Mouse (Mus musculus): ENCODE results near the gene Nck1. TPM values are rescaled to one million over a fixed set of nuclear protein-coding genes. Genes with fewer than 3 reads are reported as not detected.

Nck1 gene
- 10 to 100 TPM; 50.0 to 52.8 TPM for total RNA-seq (2021)
- long read RNA-seq, experiment 1, full-length matches to known transcripts = 21 of 27 reads
- long read RNA-seq, experiment 1, partial matches to known transcripts = 2 of 27 reads
- long read RNA-seq, experiment 1, other reads (novel, unspliced or antisense) = 4 of 27 reads
- long read RNA-seq, experiment 2, full-length matches to known transcripts = 10 of 10 reads
- long read RNA-seq, experiment 2, partial matches to known transcripts = 0 of 10 reads
- long read RNA-seq, experiment 2, other reads (novel, unspliced or antisense) = 0 of 10 reads

DNA sequence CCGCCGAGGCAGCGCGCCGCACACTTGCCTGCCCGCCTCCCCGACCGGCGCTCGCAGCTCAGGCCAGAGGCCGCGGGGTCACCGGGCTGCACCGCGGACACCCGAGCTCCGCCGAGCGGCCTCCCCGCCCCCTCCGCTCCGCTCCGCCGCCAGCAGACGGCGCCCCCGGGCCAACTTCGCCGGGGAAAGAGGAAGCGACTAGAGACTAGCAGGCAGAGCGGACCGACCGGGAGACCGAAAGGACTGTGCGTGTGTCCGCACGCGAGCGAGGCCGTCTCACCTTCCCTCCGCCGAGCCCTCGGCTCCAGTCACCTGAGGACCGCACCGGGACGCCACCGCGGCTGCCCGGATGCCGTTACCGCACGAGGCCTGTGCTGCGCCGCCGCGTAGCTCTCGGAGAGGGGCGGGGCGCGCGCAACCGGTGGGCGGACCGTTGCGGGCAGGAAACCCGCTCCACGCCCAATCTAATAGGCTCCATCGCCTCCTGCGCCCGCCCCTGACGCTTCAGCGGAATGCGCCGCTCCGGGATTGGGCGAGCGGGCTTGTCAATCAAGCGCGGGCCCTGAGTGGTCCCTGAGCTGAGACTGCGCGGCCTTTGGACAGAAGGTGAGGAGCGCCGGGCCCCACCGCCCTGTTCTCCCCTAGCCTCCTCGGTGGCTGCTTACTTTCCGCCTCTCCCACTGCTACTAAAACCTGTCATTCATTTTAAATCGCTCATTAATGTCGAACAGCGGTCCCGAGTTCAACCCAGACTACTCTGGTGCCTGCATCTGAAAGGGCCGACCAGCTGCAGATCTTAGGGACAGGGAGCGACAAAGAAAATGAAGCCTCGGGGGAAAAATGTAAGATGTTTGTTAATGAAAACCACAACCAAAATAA, at the start of gene Nck1:
TSS of gene Nck1 (minus strand) at position 420 of the 879 bp plus-strand sequence.
- DNase-seq = peak; percentile 99

- no peak for DNase-seq
Measured at GRCm38 (mm10) chr9:100590462-100590861, 44.5 kb upstream of the Nck1 start.

DNA sequence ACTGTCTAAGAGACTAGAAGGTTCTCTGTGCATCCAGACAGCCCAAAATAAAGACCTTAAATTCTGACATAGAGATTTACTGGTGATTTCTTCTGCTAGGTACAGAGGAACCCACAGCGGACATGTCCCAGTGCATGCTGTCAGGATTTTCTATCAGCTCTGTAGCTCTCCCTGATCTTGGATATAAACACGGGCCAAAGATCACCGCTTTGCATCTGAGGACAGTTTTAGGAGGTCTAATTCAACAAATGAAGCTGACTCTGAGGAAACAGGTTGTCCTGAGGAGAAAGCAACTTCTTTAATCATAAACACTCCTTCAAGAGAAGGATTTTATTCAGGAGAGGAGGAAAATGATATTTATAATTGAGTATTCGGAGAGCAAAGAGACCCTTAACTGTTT, 38.1 kb upstream of the Nck1 start:
- DNase-seq = no peak

- peak; percentile 40 to 50 for DNase-seq
Measured at GRCm38 (mm10) chr9:100582883-100583575, 37.1 kb upstream of the Nck1 start.

GRCm38 (mm10) chr9:100581543-100582492, 35.9 kb upstream of the Nck1 start:
- DNase-seq = peak; percentile 3 to 45

DNA sequence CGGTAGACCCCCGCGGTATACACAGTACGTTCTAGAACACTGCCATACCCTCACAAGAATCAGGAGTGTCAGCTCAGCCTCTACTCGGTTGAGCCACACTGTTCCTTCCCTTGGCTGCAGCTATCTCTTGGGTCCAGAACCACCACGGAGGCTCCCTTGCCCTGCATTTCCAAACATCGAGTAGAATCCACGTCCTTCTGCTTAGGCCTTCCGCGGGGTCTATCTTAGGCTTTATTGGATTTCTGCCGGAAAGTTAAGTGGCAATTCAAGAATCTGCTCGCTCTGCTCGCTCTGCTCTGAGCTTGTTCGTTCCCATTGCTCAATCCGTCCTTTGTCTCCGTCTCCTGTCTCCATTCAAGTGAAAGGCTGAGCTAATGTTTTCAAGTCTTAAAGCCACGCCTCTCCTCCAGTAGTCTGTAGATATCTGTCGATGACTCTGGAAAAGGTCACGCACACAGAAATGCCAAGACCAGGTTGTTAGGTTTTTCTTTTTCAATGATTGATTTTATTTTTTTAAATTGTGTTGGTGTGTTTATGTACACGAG, 34.3 kb upstream of the Nck1 start:
- no peak for DNase-seq

DNA sequence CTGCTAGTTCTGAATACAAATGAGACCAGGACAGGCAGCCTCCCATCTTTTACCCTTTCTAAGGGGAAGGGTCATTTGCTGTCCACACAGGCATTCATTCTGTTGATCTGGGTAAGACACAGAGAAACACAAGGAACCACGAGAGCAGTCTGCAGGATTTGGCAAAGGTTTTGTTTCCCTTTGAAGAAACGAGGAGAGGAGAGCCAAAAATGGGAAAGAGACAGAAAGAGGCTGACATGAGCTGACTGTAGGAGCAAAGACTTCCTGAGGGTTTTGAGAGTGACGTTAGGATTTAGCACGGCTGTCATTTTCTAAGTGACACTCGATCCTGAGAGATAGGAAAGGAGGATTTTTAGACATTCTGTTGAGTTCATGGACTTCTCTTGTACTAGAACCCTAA, 28.0 kb upstream of the Nck1 start:
- no peak for DNase-seq

DNA sequence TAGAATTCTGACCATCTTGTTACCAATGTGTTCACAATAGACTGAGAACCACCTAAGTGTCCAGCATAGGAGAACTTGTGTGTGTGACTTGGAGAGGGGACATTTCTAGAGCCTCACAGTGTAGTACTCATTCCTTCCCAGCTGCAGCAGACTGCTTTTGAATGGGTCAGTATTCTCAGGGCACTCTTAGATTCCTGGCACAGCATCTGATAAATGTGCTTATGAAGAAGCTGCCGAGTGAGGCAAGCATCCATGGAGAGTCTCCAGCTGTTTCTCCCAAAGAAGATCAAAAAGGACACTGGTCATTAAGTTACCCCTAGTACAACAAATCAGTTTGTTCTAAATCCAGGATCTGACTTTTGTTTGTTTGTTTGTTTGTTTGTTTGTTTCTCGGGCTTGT, 27.4 kb upstream of the Nck1 start:
- no peak for DNase-seq

GRCm38 (mm10) chr9:100571511-100571910, 25.6 kb upstream of the Nck1 start:
- no peak for DNase-seq

DNA sequence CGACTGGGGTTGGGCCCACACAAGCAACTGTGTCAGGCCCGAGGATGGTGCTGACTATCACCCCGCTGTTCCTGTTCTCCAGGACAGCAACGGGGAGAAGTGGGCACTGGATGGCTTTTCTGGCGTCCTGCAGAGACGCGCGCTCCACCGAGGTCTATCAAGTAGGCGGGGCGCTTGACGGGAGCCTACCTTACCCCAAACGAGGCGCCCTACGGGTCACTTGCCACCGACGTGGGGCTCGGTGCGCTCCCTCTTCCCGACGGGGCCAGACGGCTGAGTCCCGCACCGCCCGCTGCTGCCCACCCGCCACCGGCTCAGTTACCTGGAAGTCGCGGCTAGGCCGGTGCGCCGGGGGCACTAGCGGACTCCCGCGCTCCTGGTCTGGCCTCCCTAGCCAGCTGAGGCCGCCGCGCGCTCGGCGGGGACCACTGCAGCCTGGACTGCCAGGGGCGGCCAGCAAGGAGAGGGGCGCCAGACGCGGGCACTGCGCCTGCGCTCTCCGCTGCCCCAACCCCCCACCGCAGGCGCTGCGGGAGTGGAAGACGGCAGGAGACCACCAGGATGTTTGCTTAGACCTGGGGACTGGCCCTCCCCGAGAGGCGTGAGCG, 24.8 kb upstream of the Nck1 start, which contains the start of gene Slc35g2:
TSS of gene Slc35g2 (minus strand) at position 465 of the 608 bp plus-strand sequence.
- peak; percentile 42 to 61 for DNase-seq

DNA sequence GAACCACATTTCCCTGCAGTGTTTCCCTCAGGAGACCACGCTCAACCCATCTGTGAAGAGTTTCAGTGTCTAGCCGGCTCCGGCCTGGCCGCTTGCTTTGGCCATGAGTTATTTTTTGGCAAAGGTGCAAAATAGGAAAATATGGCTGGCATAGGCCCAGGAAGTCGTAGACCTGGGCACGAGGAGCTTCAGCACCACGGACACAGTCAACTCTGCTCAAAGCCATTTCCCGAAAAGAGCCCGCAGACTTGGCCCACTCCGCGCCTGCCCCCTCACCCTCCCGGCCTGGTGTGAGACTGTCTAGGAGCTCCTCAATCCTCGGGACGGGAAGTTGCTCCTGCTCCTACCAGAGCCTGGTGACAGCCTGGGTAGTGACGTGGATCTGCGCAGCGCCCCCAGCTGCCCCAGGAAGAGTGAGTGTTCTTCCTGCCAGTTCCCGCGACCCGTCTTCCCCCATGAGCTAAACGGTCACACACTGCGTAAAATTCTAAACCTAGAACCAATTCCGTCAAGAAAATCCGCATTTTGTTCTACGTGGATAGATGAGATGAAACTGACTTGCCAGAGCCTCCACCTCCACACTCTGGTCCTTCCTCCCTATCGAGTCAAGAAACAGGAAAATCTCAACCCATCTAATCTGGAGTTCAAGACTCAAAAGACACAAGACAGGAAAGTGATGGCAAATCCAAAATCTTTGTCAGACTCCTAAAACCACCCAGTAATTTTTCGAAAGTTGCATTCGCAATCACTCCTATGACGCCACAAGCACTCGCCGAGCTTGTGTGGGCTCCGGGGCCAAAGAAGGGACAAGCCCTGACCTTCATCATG, 24.1 kb upstream of the Nck1 start:
- peak; percentile 70 to 76 for DNase-seq

DNA sequence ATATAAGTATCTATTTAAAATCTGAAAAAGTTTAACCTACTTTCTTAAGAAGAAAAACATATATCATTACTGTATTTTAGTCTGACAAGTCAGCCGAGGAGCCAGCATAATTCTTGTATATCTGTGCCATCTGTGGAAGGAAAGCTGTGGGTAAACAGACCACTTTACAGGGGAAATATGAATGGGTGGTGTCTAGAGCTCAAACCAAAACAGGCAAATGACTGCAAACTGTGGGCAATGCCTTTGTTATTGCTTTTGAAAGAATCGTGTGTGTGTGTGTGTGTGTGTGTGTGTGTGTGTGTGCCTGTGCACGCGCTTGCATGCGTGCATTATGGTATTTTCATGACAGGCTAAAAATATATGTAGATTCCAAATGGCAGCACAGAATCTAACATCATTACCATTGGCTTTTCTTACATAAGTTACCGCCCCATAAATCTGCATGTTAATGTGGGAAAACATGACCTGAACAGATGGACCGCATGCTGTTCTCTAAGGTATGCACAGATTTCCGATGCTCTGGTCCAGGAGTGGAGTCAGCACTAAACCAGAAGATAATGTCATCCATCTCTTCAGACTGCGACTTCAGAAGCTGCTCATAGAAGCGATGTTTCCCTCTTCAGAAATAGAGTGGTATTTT, 14.4 kb upstream of the Nck1 start:
- no peak for DNase-seq

DNA sequence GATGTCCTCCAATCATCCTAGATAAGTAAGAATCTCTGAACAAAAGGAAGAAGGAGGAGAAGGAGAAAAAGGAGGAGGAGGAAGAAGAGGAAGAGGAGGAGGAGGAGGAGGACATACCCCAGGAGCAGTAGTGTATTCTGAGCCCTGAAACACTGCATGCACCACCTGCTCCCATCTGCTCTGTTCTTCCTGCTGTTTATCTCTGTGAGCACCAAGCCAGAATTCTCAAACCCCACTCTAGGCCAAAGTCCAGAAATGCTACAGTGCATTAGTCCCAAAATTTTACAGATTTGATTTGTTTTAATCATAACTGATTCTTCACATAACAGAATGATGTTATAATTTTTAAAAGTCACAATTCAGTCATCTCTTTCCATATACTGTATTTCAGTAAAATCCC, 13.1 kb upstream of the Nck1 start:
- DNase-seq = no peak

GRCm38 (mm10) chr9:100558023-100558573, 12.2 kb upstream of the Nck1 start:
- DNase-seq = no peak

DNA sequence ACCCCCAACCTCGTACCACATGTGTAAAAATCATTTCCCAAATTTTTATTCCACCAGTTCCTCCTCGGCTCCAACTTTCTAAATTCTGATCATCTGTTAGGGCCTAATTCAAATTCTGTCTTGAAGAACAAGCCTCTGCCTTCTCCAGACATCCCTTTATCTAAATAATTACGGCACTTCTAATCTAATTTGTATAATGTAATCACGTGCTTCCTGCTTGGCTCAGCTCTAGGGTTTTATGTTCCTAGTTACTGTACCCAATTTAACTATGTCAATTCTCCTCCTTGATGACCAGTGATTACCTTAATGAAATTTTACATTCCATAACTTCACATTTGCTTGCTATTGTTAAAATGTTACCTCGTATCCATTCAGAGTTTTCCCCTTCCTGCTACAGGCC, 9.8 kb upstream of the Nck1 start:
- no peak for DNase-seq

DNA sequence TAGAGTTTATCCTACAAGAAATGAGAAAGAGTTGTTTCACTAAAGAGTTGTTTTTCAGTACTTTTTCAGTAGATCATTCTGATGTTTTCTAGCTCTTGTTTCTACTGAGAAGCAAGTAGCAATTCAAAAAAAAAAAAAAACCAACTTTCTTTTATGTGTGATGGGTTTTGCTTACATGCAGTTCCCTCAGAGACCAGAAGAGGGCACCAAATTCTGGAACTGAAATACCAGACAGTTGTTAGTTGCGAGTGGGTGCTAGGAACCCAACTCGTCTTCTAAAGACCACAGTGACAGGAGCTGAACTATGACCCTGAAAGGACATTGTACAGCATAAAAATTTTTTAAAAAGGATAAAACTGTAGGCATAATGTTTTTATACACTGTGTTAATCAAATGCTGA, 2.4 kb upstream of the Nck1 start:
- no peak for DNase-seq

GRCm38 (mm10) chr9:100546594-100546910, 618 bp upstream of the Nck1 start:
- peak; percentile 18 to 40 for DNase-seq

DNA sequence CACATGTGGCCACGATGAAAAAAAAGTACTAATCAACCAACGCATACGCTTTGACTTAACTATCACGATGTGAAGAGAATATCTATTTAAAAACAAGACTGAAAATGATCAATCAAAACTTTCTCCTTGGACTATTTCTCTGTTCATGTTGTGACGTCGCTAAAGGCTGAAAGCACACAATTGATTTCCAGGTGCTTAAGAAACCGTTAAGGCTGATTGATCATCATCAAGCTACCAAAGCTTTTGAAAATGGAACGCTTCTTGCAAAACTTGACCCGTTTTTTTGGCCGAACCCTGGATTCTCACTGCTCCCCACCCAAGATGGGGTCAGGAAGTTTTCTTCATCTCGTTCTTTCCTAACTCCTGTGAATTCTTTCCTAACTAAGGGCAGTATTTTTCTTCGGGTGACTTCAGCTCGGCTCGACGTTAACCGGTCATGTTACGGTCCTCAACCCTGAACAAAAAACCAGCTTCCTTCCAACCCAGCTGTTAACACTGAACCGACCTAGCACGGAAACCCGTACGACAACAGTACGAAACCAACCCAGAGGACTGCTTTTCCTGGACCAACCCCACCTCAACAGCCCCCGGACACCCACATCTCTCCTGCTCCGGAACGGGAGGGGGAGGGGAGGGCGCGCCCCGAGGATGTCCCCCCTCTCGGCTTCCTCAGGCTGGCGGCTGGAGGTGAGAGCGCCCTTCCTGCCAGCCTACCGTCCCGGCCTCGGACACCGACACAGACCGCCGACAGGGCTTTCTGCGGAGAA, 803 bp downstream of the Nck1 start:
- peak in 1 of 2 experiments; percentile 7 for DNase-seq
